Mouse (Mus musculus) adrenal gland, postnatal 0 days (tissue): ENCODE measurements around the gene Selenow. TPM values are rescaled to one million over a fixed set of nuclear protein-coding genes. Genes with fewer than 3 reads are reported as not detected.

Experiments used
- polyA plus RNA-seq: library from polyadenylated mRNA; unstranded; fragments of >200 nt; fragmentation: Nextera tagmentation; extraction: Ambion mirVana; gene quantifications from 2 replicates; pipeline ENCODE4 v1.2.1, GENCODE M21; 2015

The Selenow gene
- 528 and 758 TPM in 2 replicates for polyA plus RNA-seq

GRCm38 (mm10) chr7:15922220-15922773 lies at the start of gene Selenow:
Selenow (minus strand) TSS chr7:15922402.

GRCm38 (mm10) chr7:15967312-15967711 lies 45.1 kb upstream of the Selenow start, which contains the start of gene Ehd2:
Ehd2 (minus strand) TSS chr7:15967567.

GRCm38 (mm10) chr7:15945721-15946536 lies 23.7 kb upstream of the Selenow start, which contains the start of gene Nop53:
Nop53 (minus strand) TSS chr7:15946074.

GRCm38 (mm10) chr7:15882317-15882716 lies 39.9 kb downstream of the Selenow start, which contains the start of gene Crxos:
Crxos (plus strand) TSS chr7:15882617.

GRCm38 (mm10) chr7:15879756-15880155 lies 42.4 kb downstream of the Selenow start, which contains the start of gene Crx:
Crx (minus strand) TSS chr7:15879968.

Other genes starting within 250 kb of the Selenow start
- gene Obox5, start 172.3 kb downstream of the Selenow start, polyA plus RNA-seq, result not detected in 2 replicates
- not detected in 2 replicates for gene Obox6, start 82.7 kb downstream of the Selenow start, polyA plus RNA-seq
- not detected in 2 replicates for gene Crx, start 42.4 kb downstream of the Selenow start, polyA plus RNA-seq
- gene Crxos, start 39.8 kb downstream of the Selenow start, polyA plus RNA-seq, result 1.7 and 1.9 TPM in 2 replicates
- gene Nop53, start 23.7 kb upstream of the Selenow start, polyA plus RNA-seq, result 130 and 169 TPM in 2 replicates
- gene Ehd2, start 45.2 kb upstream of the Selenow start, polyA plus RNA-seq, result 30.7 and 33.1 TPM in 2 replicates
- gene Bicra, start 125.5 kb upstream of the Selenow start, polyA plus RNA-seq, result 5.0 and 5.6 TPM in 2 replicates
- 0.04 TPM in 1 of 2 replicates, not detected in the other for gene Zfp541, start 139.4 kb upstream of the Selenow start, polyA plus RNA-seq
- 112 and 151 TPM in 2 replicates for gene Napa, start 176.1 kb upstream of the Selenow start, polyA plus RNA-seq
- 20.5 and 26.0 TPM in 2 replicates for gene Kptn, start 197.5 kb upstream of the Selenow start, polyA plus RNA-seq
- gene Slc8a2, start 207.4 kb upstream of the Selenow start, polyA plus RNA-seq, result 0.04 and 0.19 TPM in 2 replicates